Mouse (Mus musculus): ENCODE results near the gene Oit3.
A peak's percentile ranks its signal among the peaks of the same experiment; 100 is the strongest.

Gene Oit3

GRCm38 (mm10) chr10:59441735-59442134 lies at the start of gene Oit3:
Oit3 (minus strand) TSS chr10:59441778.
- no peak for DNase-seq

- DNase-seq, result peak; percentile 71 to 74
Measured at GRCm38 (mm10) chr10:59490920-59491319, 49.3 kb upstream of the Oit3 start.

GRCm38 (mm10) chr10:59489411-59489810 lies 47.8 kb upstream of the Oit3 start:
- no peak for DNase-seq

GRCm38 (mm10) chr10:59487351-59487750 lies 45.8 kb upstream of the Oit3 start:
- DNase-seq, result no peak

- peak; percentile 47 to 54 for DNase-seq
Measured at GRCm38 (mm10) chr10:59484318-59484717, 42.7 kb upstream of the Oit3 start.

GRCm38 (mm10) chr10:59481381-59481780 lies 39.8 kb upstream of the Oit3 start:
- DNase-seq, result no peak

GRCm38 (mm10) chr10:59470451-59470850 lies 28.9 kb upstream of the Oit3 start:
- DNase-seq, result peak; percentile 82 to 89

GRCm38 (mm10) chr10:59467297-59467696 lies 25.7 kb upstream of the Oit3 start:
- DNase-seq, result no peak

- no peak for DNase-seq
Measured at GRCm38 (mm10) chr10:59466626-59467025, 25.0 kb upstream of the Oit3 start.

- no peak for DNase-seq
Measured at GRCm38 (mm10) chr10:59465546-59465945, 24.0 kb upstream of the Oit3 start.

GRCm38 (mm10) chr10:59462307-59462706 lies 20.7 kb upstream of the Oit3 start:
- no peak for DNase-seq

GRCm38 (mm10) chr10:59459767-59460166 lies 18.2 kb upstream of the Oit3 start:
- DNase-seq, result peak; percentile 82 to 83

GRCm38 (mm10) chr10:59454631-59455030 lies 13.1 kb upstream of the Oit3 start:
- no peak for DNase-seq

- DNase-seq, result peak; percentile 59 to 60
Measured at GRCm38 (mm10) chr10:59451839-59452238, 10.3 kb upstream of the Oit3 start.

GRCm38 (mm10) chr10:59447546-59447945 lies 6.0 kb upstream of the Oit3 start:
- no peak for DNase-seq

- DNase-seq, result no peak
Measured at GRCm38 (mm10) chr10:59446911-59447437, 5.4 kb upstream of the Oit3 start.

GRCm38 (mm10) chr10:59444635-59445034 lies 3.1 kb upstream of the Oit3 start:
- peak; percentile 58 to 63 for DNase-seq

GRCm38 (mm10) chr10:59444106-59444505 lies 2.5 kb upstream of the Oit3 start:
- no peak for DNase-seq

- DNase-seq, result no peak
Measured at GRCm38 (mm10) chr10:59443212-59443611, 1.6 kb upstream of the Oit3 start.

- DNase-seq, result no peak
Measured at GRCm38 (mm10) chr10:59440177-59440576, 1.4 kb downstream of the Oit3 start.

GRCm38 (mm10) chr10:59439508-59439931 lies 2.1 kb downstream of the Oit3 start:
- DNase-seq, result peak; percentile 32 to 46

- DNase-seq, result no peak
Measured at GRCm38 (mm10) chr10:59438651-59439050, 2.9 kb downstream of the Oit3 start.

GRCm38 (mm10) chr10:59435746-59436145 lies 5.8 kb downstream of the Oit3 start:
- no peak for DNase-seq

- no peak for DNase-seq
Measured at GRCm38 (mm10) chr10:59430701-59431218, 10.8 kb downstream of the Oit3 start.

All from cerebellum, postnatal 10 days (tissue).